Mouse (Mus musculus) megakaryocyte, embryonic 14.5 days (primary cell): Measurements from ENCODE around the gene Tnip2.

ENCODE experiments used
- FLI1 ChIP-seq: IDR thresholded peaks from 2 replicates; pipeline ENCODE4 v1.6.1; 2012; ENCODE audit warnings: low read length, inconsistent platforms, mixed read lengths
- GATA1 ChIP-seq: IDR thresholded peaks from 3 replicates; pipeline ENCODE4 v1.6.1; 2012; ENCODE audit warnings: mixed read lengths, low read length, inconsistent platforms, borderline replicate concordance

- no peak for TF ChIP-seq GATA1
- no peak for TF ChIP-seq FLI1
Measured at GRCm38 (mm10) chr5:34521337-34521736, 7.5 kb upstream of the Tnip2 start.
